Mouse (Mus musculus): ENCODE data around the gene Ndufa3. TPM values are rescaled to one million over a fixed set of nuclear protein-coding genes. Genes with fewer than 3 reads are reported as not detected.

The Ndufa3 gene
- polyA plus RNA-seq, 1 experiment from 2014 or later, result 505 TPM

DNA sequence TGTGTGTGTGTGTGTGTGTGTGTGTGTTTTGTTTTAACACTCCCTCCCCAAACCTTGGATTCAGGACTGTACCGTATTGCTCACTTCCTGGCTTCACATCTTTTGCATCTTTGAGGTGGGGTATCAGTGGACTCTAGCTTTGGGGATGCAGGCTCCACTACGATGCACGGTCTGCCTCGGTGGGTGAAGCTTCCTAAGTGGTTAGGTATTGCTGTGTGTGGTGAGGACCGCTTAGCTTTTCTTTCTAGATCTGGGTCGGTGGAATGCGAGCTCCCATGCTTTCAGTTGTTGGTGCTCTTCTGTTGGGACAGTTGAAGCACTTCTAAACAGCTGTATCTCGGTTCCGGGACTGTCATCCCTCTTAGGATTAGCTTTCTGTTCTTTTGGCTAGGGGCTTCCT is 29.0 kb downstream of the Ndufa3 start:
- WGBS, result 6% methylated on average over 9 of the region's 9 CpGs
- no peak for ATAC-seq (ENCODE audit: low read depth)
- H3K27ac ChIP-seq (ENCODE audit: low read length), result no peak overlapping the region; the same call in none of the 2 replicates
- H3K4me3 ChIP-seq (ENCODE audit: low read length), result peak overlapping the region; percentile 98
- H3K4me1 ChIP-seq (replicated peaks; ENCODE audit: control insufficient read depth, insufficient read depth, low read length), result peaks cover 33% of the 10 kb centered on the region
- H3K9me3 ChIP-seq (ENCODE audit: control insufficient read depth, low read length), result no peaks in the 10 kb centered on the region
- H3K9ac ChIP-seq (ENCODE audit: low read length), result peak overlapping the region; percentile 97
- peak overlapping the region; percentile 93 for H3K4me2 ChIP-seq (ENCODE audit: low read depth, low read length)
- H3K27me3 ChIP-seq (ENCODE audit: control insufficient read depth, insufficient read depth, low read depth, low read length), result no peaks in the 10 kb centered on the region
- H3K36me3 ChIP-seq (ENCODE audit: control insufficient read depth, insufficient read depth, low read length), result peaks cover 12% of the 10 kb centered on the region

- Histone ChIP-seq H3K27me3 (ENCODE audit: control insufficient read depth, insufficient read depth, low read depth, low read length) (no peaks in the 10 kb centered on the region), H3K36me3 (ENCODE audit: control insufficient read depth, insufficient read depth, low read length) (peaks cover 17% of the 10 kb centered on the region), H3K9ac (ENCODE audit: low read length) (peak overlapping the region; percentile 97), H3K9me3 (ENCODE audit: control insufficient read depth, low read length) (no peaks in the 10 kb centered on the region), H3K4me2 (ENCODE audit: low read depth, low read length) (peak overlapping the region; percentile 93), H3K4me3 (ENCODE audit: low read length) (peak overlapping the region; percentile 98), H3K27ac (ENCODE audit: low read length) (no peak overlapping the region), H3K4me1 (replicated peaks; ENCODE audit: control insufficient read depth, insufficient read depth, low read length) (peaks cover 33% of the 10 kb centered on the region)
- WGBS, result 50% methylated on average over 4 of the region's 4 CpGs
- ATAC-seq (ENCODE audit: low read depth), result no peak
Measured at GRCm38 (mm10) chr7:3646641-3647040, 29.5 kb downstream of the Ndufa3 start.

- no peak for ATAC-seq (ENCODE audit: low read depth)
- H3K9ac ChIP-seq (ENCODE audit: low read length), result no peak overlapping the region
- no peak overlapping the region for H3K4me3 ChIP-seq (ENCODE audit: low read length)
- H3K27ac ChIP-seq (ENCODE audit: low read length), result no peak overlapping the region
- H3K36me3 ChIP-seq (ENCODE audit: control insufficient read depth, insufficient read depth, low read length), result peaks cover 84% of the 10 kb centered on the region
- no peaks in the 10 kb centered on the region for H3K9me3 ChIP-seq (ENCODE audit: control insufficient read depth, low read length)
- no peaks in the 10 kb centered on the region for H3K27me3 ChIP-seq (ENCODE audit: control insufficient read depth, insufficient read depth, low read depth, low read length)
- 73% methylated on average over 4 of the region's 4 CpGs for WGBS
- no peak overlapping the region for H3K4me2 ChIP-seq (ENCODE audit: low read depth, low read length)
- no peaks in the 10 kb centered on the region for H3K4me1 ChIP-seq (replicated peaks; ENCODE audit: control insufficient read depth, insufficient read depth, low read length)
Measured at GRCm38 (mm10) chr7:3656966-3657365, 39.8 kb downstream of the Ndufa3 start.

GRCm38 (mm10) chr7:3658578-3658977 is 41.4 kb downstream of the Ndufa3 start:
- Histone ChIP-seq H3K4me3 (ENCODE audit: low read length) (no peak overlapping the region), H3K36me3 (ENCODE audit: control insufficient read depth, insufficient read depth, low read length) (peaks cover 75% of the 10 kb centered on the region), H3K4me2 (ENCODE audit: low read depth, low read length) (no peak overlapping the region), H3K27me3 (ENCODE audit: control insufficient read depth, insufficient read depth, low read depth, low read length) (no peaks in the 10 kb centered on the region), H3K9me3 (ENCODE audit: control insufficient read depth, low read length) (no peaks in the 10 kb centered on the region), H3K9ac (ENCODE audit: low read length) (no peak overlapping the region), H3K4me1 (replicated peaks; ENCODE audit: control insufficient read depth, insufficient read depth, low read length) (no peaks in the 10 kb centered on the region), H3K27ac (ENCODE audit: low read length) (no peak overlapping the region)
- no peak for ATAC-seq (ENCODE audit: low read depth)
- WGBS, result 95% methylated on average over 14 of the region's 14 CpGs

- Histone ChIP-seq H3K4me3 (ENCODE audit: low read length) (peak overlapping the region; percentile 66), H3K9me3 (ENCODE audit: control insufficient read depth, low read length) (no peaks in the 10 kb centered on the region), H3K27me3 (ENCODE audit: control insufficient read depth, insufficient read depth, low read depth, low read length) (no peaks in the 10 kb centered on the region), H3K4me1 (replicated peaks; ENCODE audit: control insufficient read depth, insufficient read depth, low read length) (peaks cover 10% of the 10 kb centered on the region), H3K27ac (ENCODE audit: low read length) (peak overlapping the region; percentile 76), H3K9ac (ENCODE audit: low read length) (peak overlapping the region; percentile 78), H3K36me3 (ENCODE audit: control insufficient read depth, insufficient read depth, low read length) (peaks cover 21% of the 10 kb centered on the region), H3K4me2 (ENCODE audit: low read depth, low read length) (peak overlapping the region; percentile 50)
- ATAC-seq (ENCODE audit: low read depth), result peak; percentile 50
- 19% methylated on average over 15 of the region's 15 CpGs for WGBS
Measured at GRCm38 (mm10) chr7:3664524-3665214, 47.5 kb downstream of the Ndufa3 start.

- H3K4me2 ChIP-seq (ENCODE audit: low read depth, low read length), result peak within 1 kb of the TSS; percentile 65
- WGBS, result 2% methylated on average over 45 of the region's 45 CpGs
- peaks cover 10% of the 10 kb centered on the region for H3K4me1 ChIP-seq (replicated peaks; ENCODE audit: control insufficient read depth, insufficient read depth, low read length)
- H3K9me3 ChIP-seq (ENCODE audit: control insufficient read depth, low read length), result no peaks in the 10 kb centered on the region
- peak within 1 kb of the TSS; percentile 78 for H3K9ac ChIP-seq (ENCODE audit: low read length)
- peaks cover 13% of the 10 kb centered on the region for H3K36me3 ChIP-seq (ENCODE audit: control insufficient read depth, insufficient read depth, low read length)
- peak within 1 kb of the TSS; percentile 66 for H3K4me3 ChIP-seq (ENCODE audit: low read length)
- no peaks in the 10 kb centered on the region for H3K27me3 ChIP-seq (ENCODE audit: control insufficient read depth, insufficient read depth, low read depth, low read length)
- ATAC-seq (ENCODE audit: low read depth), result peak; percentile 98
- H3K27ac ChIP-seq (ENCODE audit: low read length), result peak within 1 kb of the TSS; percentile 91
Measured at GRCm38 (mm10) chr7:3665215-3666114, 48.3 kb downstream of the Ndufa3 start, which contains the start of gene Leng1. TSS of gene Leng1 (minus strand) at chr7:3665840.

- peak overlapping the region; percentile 24; the same call in 1 of the 2 replicates for H3K4me3 ChIP-seq (ENCODE audit: low read length)
- H3K36me3 ChIP-seq (ENCODE audit: control insufficient read depth, insufficient read depth, low read length), result peaks cover 5% of the 10 kb centered on the region; the same call in 1 of the 2 replicates
- no peak overlapping the region for H3K27ac ChIP-seq (ENCODE audit: low read length)
- H3K27me3 ChIP-seq (ENCODE audit: control insufficient read depth, insufficient read depth, low read depth, low read length), result no peaks in the 10 kb centered on the region
- peaks cover 10% of the 10 kb centered on the region for H3K4me1 ChIP-seq (replicated peaks; ENCODE audit: control insufficient read depth, insufficient read depth, low read length)
- H3K9me3 ChIP-seq (ENCODE audit: control insufficient read depth, low read length), result no peaks in the 10 kb centered on the region
- WGBS, result 15% methylated on average over 14 of the region's 14 CpGs
- no peak for ATAC-seq (ENCODE audit: low read depth)
- H3K9ac ChIP-seq (ENCODE audit: low read length), result peak overlapping the region; percentile 49; the same call in 1 of the 2 replicates
- H3K4me2 ChIP-seq (ENCODE audit: low read depth, low read length), result peak overlapping the region; percentile 38
Measured at GRCm38 (mm10) chr7:3666921-3667391, 49.8 kb downstream of the Ndufa3 start.
